Mouse (Mus musculus) MEL (cell line): ENCODE measurements around the gene Slc3a2.

ENCODE experiments used
- CTCF ChIP-seq, 3 experiments: IDR thresholded peaks in 2 of 3; conservative IDR thresholded peaks in 1 of 3; 2 replicates each; pipeline ENCODE4 v1.5.1; 2011 to 2012; ENCODE audit warnings: low read length in 3 of 3, low read depth in 2 of 3, mild to moderate bottlenecking in 2 of 3, improper control_type of control experiment in 1 of 3, inconsistent platforms in 1 of 3, mixed read lengths in 1 of 3, moderate library complexity in 1 of 3; ENCODE audit not compliant: control insufficient read depth in 1 of 3, insufficient read depth in 1 of 3, poor library complexity in 1 of 3, severe bottlenecking in 1 of 3
- EP300 ChIP-seq, 2 experiments: IDR thresholded peaks; 2 replicates each; pipeline ENCODE4 v1.6.1; 2011; ENCODE audit warnings: improper control_type of control experiment in 2 of 2, low read length in 2 of 2, low read depth in 1 of 2, mild to moderate bottlenecking in 1 of 2
- GATA1 ChIP-seq: IDR thresholded peaks from 2 replicates; pipeline ENCODE4 v1.6.1; 2011; ENCODE audit warnings: low read depth, low read length, improper control_type of control experiment
- MAFK ChIP-seq: IDR thresholded peaks from 2 replicates; pipeline ENCODE4 v1.6.1; 2011; ENCODE audit warnings: low read depth, mild to moderate bottlenecking, low read length, improper control_type of control experiment, borderline replicate concordance
- MAX ChIP-seq: IDR thresholded peaks from 2 replicates; pipeline ENCODE4 v1.6.1; 2011; ENCODE audit warnings: low read length, improper control_type of control experiment
- NRF1 ChIP-seq: IDR thresholded peaks from 2 replicates; pipeline ENCODE4 v1.6.1; 2014; ENCODE audit warnings: low read depth, mild to moderate bottlenecking, inconsistent platforms, low read length, improper control_type of control experiment, moderate library complexity; ENCODE audit not compliant: poor library complexity, insufficient read depth, severe bottlenecking
- POLR2A ChIP-seq, 2 experiments: IDR thresholded peaks; 2 replicates each; pipeline ENCODE4 v1.6.1; 2011 to 2012; ENCODE audit warnings: low read length in 2 of 2, mild to moderate bottlenecking in 2 of 2, control low read depth in 1 of 2, improper control_type of control experiment in 1 of 2, low read depth in 1 of 2, moderate library complexity in 1 of 2; ENCODE audit not compliant: control insufficient read depth in 1 of 2, insufficient read depth in 1 of 2, poor library complexity in 1 of 2
- TBP ChIP-seq: IDR thresholded peaks from 2 replicates; pipeline ENCODE4 v1.8.0; 2011; ENCODE audit warnings: low read depth, low read length, improper control_type of control experiment
- USF2 ChIP-seq, 2 experiments: IDR thresholded peaks; 2 replicates each; pipeline ENCODE4 v1.6.1; 2011 to 2012; ENCODE audit warnings: improper control_type of control experiment in 2 of 2, low read length in 2 of 2, borderline replicate concordance in 1 of 2, inconsistent platforms in 1 of 2, low read depth in 1 of 2, mild to moderate bottlenecking in 1 of 2; ENCODE audit not compliant: insufficient read depth in 1 of 2

DNA sequence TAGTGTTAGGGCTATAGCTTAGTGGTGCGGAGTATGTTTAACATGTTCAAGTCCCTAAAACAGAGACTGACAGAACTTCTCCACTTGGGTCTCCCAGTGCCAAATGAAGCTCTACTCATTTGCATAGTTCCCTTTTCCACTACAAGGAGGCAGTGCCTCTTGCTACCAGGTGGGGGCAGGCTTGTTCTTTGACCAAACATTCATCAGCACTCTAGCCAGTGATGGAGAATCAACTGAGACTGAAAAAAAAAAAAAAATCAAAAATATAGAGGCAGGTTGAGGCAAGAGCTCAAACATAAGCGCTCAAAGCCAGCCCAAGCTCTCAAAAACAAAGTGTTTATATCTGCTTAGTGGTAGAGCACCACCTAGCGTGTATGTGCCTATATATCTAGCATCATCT, 4.8 kb downstream of the Slc3a2 start:
- TF ChIP-seq POLR2A (IDR thresholded peaks at IDR 0.05; ENCODE audit: control insufficient read depth in 1 of 2, insufficient read depth in 1 of 2, low read depth in 1 of 2, low read length in 2 of 2, poor library complexity in 1 of 2), result no peak
- TF ChIP-seq CTCF (IDR thresholded peaks at IDR 0.05 in 2 of 3, conservative IDR thresholded peaks at IDR 0.05 in 1 of 3; ENCODE audit: control insufficient read depth in 1 of 3, insufficient read depth in 1 of 3, low read depth in 2 of 3, low read length in 3 of 3, poor library complexity in 1 of 3, severe bottlenecking in 1 of 3), result peak; percentile 67 to 96 (median 94)
- TF ChIP-seq NRF1, result no peak
- TF ChIP-seq USF2 (IDR thresholded peaks at IDR 0.05; ENCODE audit: borderline replicate concordance in 1 of 2, insufficient read depth in 1 of 2, low read depth in 1 of 2, low read length in 2 of 2), result no peak
- no peak for TF ChIP-seq EP300 (IDR thresholded peaks at IDR 0.05; ENCODE audit: low read depth in 1 of 2, low read length in 2 of 2)
- TF ChIP-seq GATA1, result no peak
- TF ChIP-seq TBP, result no peak
- no peak for TF ChIP-seq MAFK
- TF ChIP-seq MAX, result 0 out of 2 replicates have a peak, but pooled peaks have one; percentile 26
